Mouse (Mus musculus): ENCODE results near the gene Homer2. TPM values are rescaled to one million over a fixed set of nuclear protein-coding genes. Genes with fewer than 3 reads are reported as not detected.

Homer2 gene
- polyA plus RNA-seq, 1 experiment from 2014 or later, result 80.4 TPM

Other genes with a start within 250 kb of the Homer2 start
- 1.5 and 3.5 TPM in 2 replicates for gene Ap3b2, start 213.6 kb downstream of the Homer2 start, polyA plus RNA-seq (2014; fragmentation: Nextera tagmentation; extraction: Ambion mirVana)
- not detected in 2 replicates for gene BC048679, start 209.2 kb downstream of the Homer2 start, polyA plus RNA-seq (2014; fragmentation: Nextera tagmentation; extraction: Ambion mirVana)
- gene Fsd2, start 140.6 kb downstream of the Homer2 start, polyA plus RNA-seq (2014; fragmentation: Nextera tagmentation; extraction: Ambion mirVana), result 60.6 and 68.0 TPM in 2 replicates
- gene Whamm, start 136.3 kb downstream of the Homer2 start, polyA plus RNA-seq (2014; fragmentation: Nextera tagmentation; extraction: Ambion mirVana), result 7.7 and 9.5 TPM in 2 replicates
- gene Ramac, start 55.4 kb upstream of the Homer2 start, polyA plus RNA-seq (2014; fragmentation: Nextera tagmentation; extraction: Ambion mirVana), result 75.8 and 86.9 TPM in 2 replicates
- gene 3110040N11Rik, start 82.0 kb upstream of the Homer2 start, polyA plus RNA-seq (2014; fragmentation: Nextera tagmentation; extraction: Ambion mirVana), result 33.9 and 40.5 TPM in 2 replicates
- gene Btbd1, start 121.9 kb upstream of the Homer2 start, polyA plus RNA-seq (2014; fragmentation: Nextera tagmentation; extraction: Ambion mirVana), result 126 and 130 TPM in 2 replicates
- gene Gm10160, start 148.3 kb upstream of the Homer2 start, polyA plus RNA-seq (2014; fragmentation: Nextera tagmentation; extraction: Ambion mirVana), result not detected in 2 replicates
- gene Tm6sf1, start 151.5 kb upstream of the Homer2 start, polyA plus RNA-seq (2014; fragmentation: Nextera tagmentation; extraction: Ambion mirVana), result 33.7 and 34.4 TPM in 2 replicates
- gene Hdgfl3, start 226.9 kb upstream of the Homer2 start, polyA plus RNA-seq (2014; fragmentation: Nextera tagmentation; extraction: Ambion mirVana), result 15.6 and 16.0 TPM in 2 replicates